Mouse (Mus musculus): ENCODE data around the gene Clmn. TPM values are rescaled to one million over a fixed set of nuclear protein-coding genes. Genes with fewer than 3 reads are reported as not detected.

The Clmn gene
- total and polyA plus RNA-seq, 3 experiments, result not detected

GRCm38 (mm10) chr12:104817172-104817866 lies 47.6 kb downstream of the Clmn start:
- H3K4me3 ChIP-seq (ENCODE audit: control insufficient read depth in 1 of 2, insufficient read depth in 1 of 2, low read depth in 2 of 2, low read length in 2 of 2), result no peak overlapping the region

GRCm38 (mm10) chr12:104814291-104814690 lies 50.6 kb downstream of the Clmn start:
- H3K4me3 ChIP-seq (ENCODE audit: control insufficient read depth in 1 of 2, insufficient read depth in 1 of 2, low read depth in 2 of 2, low read length in 2 of 2), result no peak overlapping the region
- no peak for TF ChIP-seq TAL1 (IDR thresholded peaks at IDR 0.05; ENCODE audit: low read length)
- no peak for TF ChIP-seq GABPA (IDR thresholded peaks at IDR 0.05; ENCODE audit: low read depth, low read length)
- no peak for TF ChIP-seq EP300 (IDR thresholded peaks at IDR 0.05; ENCODE audit: low read depth in 1 of 2, low read length in 2 of 2)
- TF ChIP-seq ZMIZ1 (IDR thresholded peaks at IDR 0.05; ENCODE audit: low read depth, low read length), result no peak
- no peaks in the 10 kb centered on the region for H3K4me1 ChIP-seq (ENCODE audit: control insufficient read depth in 1 of 2, insufficient read depth in 2 of 2, low read length in 2 of 2)
- no peaks in the 10 kb centered on the region for H3K27me3 ChIP-seq (ENCODE audit: control insufficient read depth in 1 of 2, insufficient read depth in 2 of 2, low read length in 2 of 2)
- no peaks in the 10 kb centered on the region for H3K36me3 ChIP-seq (ENCODE audit: control insufficient read depth in 1 of 2, insufficient read depth in 2 of 2, low read length in 2 of 2)
- DNase-seq (ENCODE audit: low read depth, low spot score), result no peak
- H3K9ac ChIP-seq (ENCODE audit: control insufficient read depth, low read depth, low read length, poor library complexity, severe bottlenecking), result no peak overlapping the region
- no peaks in the 10 kb centered on the region for H3K9me3 ChIP-seq (replicated peaks; ENCODE audit: insufficient read depth, low read length)
- no peak overlapping the region for H3K27ac ChIP-seq (ENCODE audit: control insufficient read depth, low read depth, low read length)
- no peaks in the 10 kb centered on the region for H3K79me2 ChIP-seq (ENCODE audit: control insufficient read depth, insufficient read depth, low read length, poor library complexity)

More at GRCm38 (mm10) chr12:104817172-104817866, 47.6 kb downstream of the Clmn start:
- Histone ChIP-seq H3K27me3 (ENCODE audit: control insufficient read depth in 1 of 2, insufficient read depth in 2 of 2, low read length in 2 of 2) (no peaks in the 10 kb centered on the region), H3K79me2 (ENCODE audit: control insufficient read depth, insufficient read depth, low read length, poor library complexity) (no peaks in the 10 kb centered on the region), H3K9me3 (replicated peaks; ENCODE audit: insufficient read depth, low read length) (no peaks in the 10 kb centered on the region), H3K36me3 (ENCODE audit: control insufficient read depth in 1 of 2, insufficient read depth in 2 of 2, low read length in 2 of 2) (no peaks in the 10 kb centered on the region), H3K27ac (ENCODE audit: control insufficient read depth, low read depth, low read length) (no peak overlapping the region), H3K9ac (ENCODE audit: control insufficient read depth, low read depth, low read length, poor library complexity, severe bottlenecking) (no peak overlapping the region), H3K4me1 (ENCODE audit: control insufficient read depth in 1 of 2, insufficient read depth in 2 of 2, low read length in 2 of 2) (no peaks in the 10 kb centered on the region)
- TF ChIP-seq KAT2A (conservative IDR thresholded peaks at IDR 0.05; ENCODE audit: low read depth, low read length) (no peak), HCFC1 (IDR thresholded peaks at IDR 0.05; ENCODE audit: low read depth, low read length) (no peak), SIN3A (IDR thresholded peaks at IDR 0.05; ENCODE audit: low read length) (no peak), JUND (IDR thresholded peaks at IDR 0.05; ENCODE audit: low read depth, low read length) (no peak), ZMIZ1 (IDR thresholded peaks at IDR 0.05; ENCODE audit: low read depth, low read length) (no peak), TBP (IDR thresholded peaks at IDR 0.05; ENCODE audit: low read depth, low read length) (no peak), ELF1 (IDR thresholded peaks at IDR 0.05; ENCODE audit: low read depth, low read length) (no peak), ZKSCAN1 (IDR thresholded peaks at IDR 0.05; ENCODE audit: low read depth, low read length) (no peak), CHD2 (IDR thresholded peaks at IDR 0.05; ENCODE audit: low read length) (no peak), USF1 (IDR thresholded peaks at IDR 0.05; ENCODE audit: low read depth, low read length) (no peak), BHLHE40 (IDR thresholded peaks at IDR 0.05; ENCODE audit: borderline replicate concordance, low read depth, low read length) (no peak), RAD21 (IDR thresholded peaks at IDR 0.05; ENCODE audit: low read depth, low read length) (no peak), MAFK (IDR thresholded peaks at IDR 0.05; ENCODE audit: borderline replicate concordance, low read depth, low read length) (no peak), MXI1 (IDR thresholded peaks at IDR 0.05; ENCODE audit: low read depth, low read length) (no peak), POLR2A (IDR thresholded peaks at IDR 0.05; ENCODE audit: control insufficient read depth in 1 of 2, insufficient read depth in 1 of 2, low read depth in 1 of 2, low read length in 2 of 2, poor library complexity in 1 of 2) (no peak), MYC (IDR thresholded peaks at IDR 0.05; ENCODE audit: low read depth, low read length) (no peak), CHD1 (IDR thresholded peaks at IDR 0.05; ENCODE audit: low read depth, low read length) (no peak), NELFE (IDR thresholded peaks at IDR 0.05; ENCODE audit: low read depth, low read length) (no peak), MEF2A (IDR thresholded peaks at IDR 0.05; ENCODE audit: extremely low read depth, insufficient replicate concordance, low read depth, low read length, poor library complexity, severe bottlenecking) (no peak)
- DNase-seq (ENCODE audit: low read depth, low spot score), result no peak
